Mouse (Mus musculus) embryonic fibroblast, embryonic 13.5 days (primary cell): ENCODE results near the gene Tmem175. TPM values are rescaled to one million over a fixed set of nuclear protein-coding genes. Genes with fewer than 3 reads are reported as not detected.

Experiments
- H3K27ac ChIP-seq: 2 replicates; pipeline ENCODE4 v1.5.1; 2012; ENCODE audit warnings: low read length, control low read depth, inconsistent platforms; ENCODE audit not compliant: insufficient read depth
- H3K4me1 ChIP-seq: 2 replicates; pipeline ENCODE4 v1.6.1; 2011; ENCODE audit warnings: low read length; ENCODE audit not compliant: control insufficient read depth, insufficient read depth
- H3K4me3 ChIP-seq: 2 replicates; pipeline ENCODE4 v1.5.1; 2011; ENCODE audit warnings: mild to moderate bottlenecking, control low read depth, low read length; ENCODE audit not compliant: insufficient read depth
- CTCF ChIP-seq: IDR thresholded peaks from 2 replicates; pipeline ENCODE4 v1.5.1; 2011; ENCODE audit warnings: mild to moderate bottlenecking, control low read depth, low read length, moderate library complexity, borderline replicate concordance; ENCODE audit not compliant: insufficient read depth
- POLR2A ChIP-seq: IDR thresholded peaks from 2 replicates; pipeline ENCODE4 v1.6.1; 2011; ENCODE audit warnings: low read depth, mild to moderate bottlenecking, control low read depth, low read length, moderate library complexity
- polyA plus RNA-seq: library from polyadenylated mRNA; stranded (reverse); fragments of >200 nt; gene quantifications from 2 replicates; pipeline ENCODE4 v1.2.4, GENCODE M21; 2011; ENCODE audit warnings: low read depth; ENCODE audit not compliant: missing spikeins, insufficient read length

Tmem175 gene
- polyA plus RNA-seq, 1 experiment, result 36.3 TPM

- H3K4me3 ChIP-seq, result no peak overlapping the region
- H3K27ac ChIP-seq, result no peak overlapping the region
- H3K4me1 ChIP-seq, result no peaks in the 10 kb centered on the region
- TF ChIP-seq POLR2A (no peak), CTCF (no peak)
These were observed 66.3 kb downstream of the Tmem175 start for GRCm38 (mm10) chr5:108695861-108696260.

GRCm38 (mm10) chr5:108696542-108696941, 67.0 kb downstream of the Tmem175 start:
- Histone ChIP-seq H3K4me1 (no peaks in the 10 kb centered on the region), H3K27ac (0 out of 2 replicates have a peak overlapping the region, but pooled peaks have one; percentile 20), H3K4me3 (no peak overlapping the region)
- TF ChIP-seq CTCF, result no peak
- no peak for TF ChIP-seq POLR2A

GRCm38 (mm10) chr5:108697341-108697753, 67.8 kb downstream of the Tmem175 start:
- no peak overlapping the region for H3K4me3 ChIP-seq
- H3K4me1 ChIP-seq, result no peaks in the 10 kb centered on the region
- TF ChIP-seq POLR2A, result no peak
- H3K27ac ChIP-seq, result 0 out of 2 replicates have a peak overlapping the region, but pooled peaks have one; percentile 20

Other genes with a start within 250 kb of the Tmem175 start
- gene Pde6b, start 241.4 kb upstream of the Tmem175 start, polyA plus RNA-seq, result not detected in 2 replicates
- gene Atp5k, start 195.3 kb upstream of the Tmem175 start, polyA plus RNA-seq, result 264 and 289 TPM in 2 replicates
- 0.72 and 0.95 TPM in 2 replicates for gene Mfsd7a, start 180.9 kb upstream of the Tmem175 start, polyA plus RNA-seq
- gene Pcgf3, start 168.5 kb upstream of the Tmem175 start, polyA plus RNA-seq, result 92.3 and 93.4 TPM in 2 replicates
- not detected in 2 replicates for gene Cplx1, start 79.7 kb upstream of the Tmem175 start, polyA plus RNA-seq
- gene Gak, start within 50 bp of the Tmem175 start, polyA plus RNA-seq, result 74.7 and 92.7 TPM in 2 replicates
- gene Idua, start 30.6 kb downstream of the Tmem175 start, polyA plus RNA-seq, result 17.9 and 18.6 TPM in 2 replicates
- 11.7 and 11.8 TPM in 2 replicates for gene Dgkq, start 39.9 kb downstream of the Tmem175 start, polyA plus RNA-seq
- 0.23 TPM in 1 of 2 replicates, not detected in the other for gene Slc26a1, start 45.8 kb downstream of the Tmem175 start, polyA plus RNA-seq
- 22.5 and 30.6 TPM in 2 replicates for gene Fgfrl1, start 62.6 kb downstream of the Tmem175 start, polyA plus RNA-seq
- not detected in 2 replicates for gene Rnf212, start 145.2 kb downstream of the Tmem175 start, polyA plus RNA-seq
- gene Tmed11, start 165.6 kb downstream of the Tmem175 start, polyA plus RNA-seq, result not detected in 2 replicates
- gene Vmn2r8, start 179.1 kb downstream of the Tmem175 start, polyA plus RNA-seq, result not detected in 2 replicates
- not detected in 2 replicates for gene Vmn2r9, start 222.8 kb downstream of the Tmem175 start, polyA plus RNA-seq